Mouse (Mus musculus): ENCODE measurements around the gene Myf5.
A peak's percentile ranks its signal among the peaks of the same experiment; 100 is the strongest.

Gene Myf5

GRCm38 (mm10) chr10:107485870-107486269 is at the start of gene Myf5:
Myf5 (minus strand) TSS chr10:107486134.
- no peak for DNase-seq (ENCODE audit: low spot score in 2 of 2)

- no peak for DNase-seq (ENCODE audit: low spot score in 2 of 2)
Measured at GRCm38 (mm10) chr10:107528758-107529157, 42.8 kb upstream of the Myf5 start.

DNA sequence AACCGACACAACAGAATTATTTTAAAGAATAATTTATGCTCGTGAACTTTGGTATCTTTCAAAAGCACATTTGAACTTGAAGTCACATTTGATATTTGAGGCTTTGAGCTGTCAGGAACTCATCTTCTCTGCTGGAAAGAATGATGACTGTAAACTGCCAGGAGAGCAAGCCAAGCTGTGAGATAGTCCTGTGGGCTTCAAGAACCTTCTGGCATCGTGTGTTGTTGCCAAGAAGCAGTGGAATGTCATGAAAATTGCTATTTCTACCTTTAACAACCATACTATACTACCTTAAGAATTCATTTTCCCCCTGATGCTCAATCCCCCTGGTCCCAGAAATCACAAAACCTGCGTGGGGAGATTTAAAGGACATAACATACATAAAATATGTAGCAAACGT is 33.3 kb upstream of the Myf5 start:
- no peak for DNase-seq (ENCODE audit: low spot score in 2 of 2)

GRCm38 (mm10) chr10:107516641-107517040 is 30.7 kb upstream of the Myf5 start:
- no peak for DNase-seq (ENCODE audit: low spot score in 2 of 2)

- DNase-seq (ENCODE audit: low spot score in 2 of 2) = no peak
Measured at GRCm38 (mm10) chr10:107514735-107515134, 28.8 kb upstream of the Myf5 start.

GRCm38 (mm10) chr10:107506397-107506796 is 20.5 kb upstream of the Myf5 start:
- DNase-seq (ENCODE audit: low spot score in 2 of 2) = no peak

- no peak for DNase-seq (ENCODE audit: low spot score in 2 of 2)
Measured at GRCm38 (mm10) chr10:107503430-107503829, 17.5 kb upstream of the Myf5 start.

DNA sequence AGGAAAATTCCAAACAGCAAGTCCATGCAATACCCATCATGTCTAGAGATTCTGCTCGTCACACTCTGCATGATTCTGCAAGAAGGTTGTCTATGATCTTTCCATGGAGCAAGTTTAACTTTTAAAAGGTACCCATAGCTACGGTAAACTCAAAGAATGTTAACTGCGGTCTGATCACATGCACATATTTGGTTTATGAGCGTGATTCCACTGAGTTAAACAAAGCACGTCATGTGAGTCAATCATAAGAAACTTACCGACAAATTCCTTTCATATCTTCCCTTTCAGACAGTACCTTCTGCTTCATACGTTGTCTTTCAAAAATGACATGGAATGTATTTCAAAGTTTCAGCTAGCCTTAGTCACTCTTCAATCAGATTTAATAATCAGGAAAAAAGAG is 16.3 kb upstream of the Myf5 start:
- DNase-seq (ENCODE audit: low spot score in 2 of 2) = no peak

- peak; percentile 42 to 47 for DNase-seq (ENCODE audit: low spot score in 2 of 2)
Measured at GRCm38 (mm10) chr10:107499656-107500055, 13.7 kb upstream of the Myf5 start.

DNA sequence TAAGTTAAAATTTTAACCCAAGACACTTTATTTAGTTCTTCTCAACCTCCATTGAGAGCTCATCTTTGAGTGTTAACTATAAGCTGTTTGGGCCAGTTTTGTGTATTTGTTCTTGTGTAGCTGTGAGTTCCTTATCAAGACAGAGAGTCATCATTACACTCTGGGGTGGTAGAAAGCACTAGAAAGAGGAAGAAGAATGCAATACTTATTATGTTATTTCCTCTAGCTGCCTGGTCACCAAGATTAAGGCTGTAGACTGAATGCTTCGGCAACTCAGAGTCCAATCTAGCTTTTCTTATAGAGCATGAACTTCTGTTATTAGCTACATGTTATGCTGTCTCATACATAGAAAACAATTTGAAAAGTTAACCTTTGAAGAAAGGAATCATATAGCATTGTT is 10.5 kb upstream of the Myf5 start:
- no peak for DNase-seq (ENCODE audit: low spot score in 2 of 2)

DNA sequence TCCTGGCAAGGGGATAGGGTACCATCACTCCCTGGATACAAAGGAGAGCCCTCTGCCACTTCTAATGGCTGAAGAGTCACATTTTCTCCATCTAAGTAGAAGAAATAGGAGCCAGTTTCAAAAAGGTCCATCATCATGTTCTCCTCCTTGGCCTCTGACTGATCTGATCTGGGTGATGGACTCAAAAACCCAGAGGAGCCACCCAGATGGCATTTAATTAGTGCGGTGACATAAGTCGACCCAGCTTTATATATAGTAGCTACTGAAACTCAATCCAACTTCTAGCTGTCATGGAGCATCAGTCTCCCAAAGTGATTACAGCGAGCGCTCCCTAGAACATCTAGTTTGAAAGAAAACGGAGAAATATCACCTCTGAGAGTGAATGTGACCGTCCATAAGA is 8.6 kb upstream of the Myf5 start, which contains the start of gene Myf6:
TSS of gene Myf6 (minus strand) at position 170 of the 400 bp plus-strand sequence.
- no peak for DNase-seq (ENCODE audit: low spot score in 2 of 2)

GRCm38 (mm10) chr10:107493580-107494474 is 7.9 kb upstream of the Myf5 start:
- no peak for DNase-seq (ENCODE audit: low spot score in 2 of 2)

GRCm38 (mm10) chr10:107492867-107493579 is 7.1 kb upstream of the Myf5 start:
- peak; percentile 20 to 25 for DNase-seq (ENCODE audit: low spot score in 2 of 2)

- no peak for DNase-seq (ENCODE audit: low spot score in 2 of 2)
Measured at GRCm38 (mm10) chr10:107488654-107489315, 2.9 kb upstream of the Myf5 start.

- no peak for DNase-seq (ENCODE audit: low spot score in 2 of 2)
Measured at GRCm38 (mm10) chr10:107486770-107487169, 836 bp upstream of the Myf5 start.

- DNase-seq (ENCODE audit: low spot score in 2 of 2) = no peak
Measured at GRCm38 (mm10) chr10:107484050-107484449, 1.9 kb downstream of the Myf5 start.

DNA sequence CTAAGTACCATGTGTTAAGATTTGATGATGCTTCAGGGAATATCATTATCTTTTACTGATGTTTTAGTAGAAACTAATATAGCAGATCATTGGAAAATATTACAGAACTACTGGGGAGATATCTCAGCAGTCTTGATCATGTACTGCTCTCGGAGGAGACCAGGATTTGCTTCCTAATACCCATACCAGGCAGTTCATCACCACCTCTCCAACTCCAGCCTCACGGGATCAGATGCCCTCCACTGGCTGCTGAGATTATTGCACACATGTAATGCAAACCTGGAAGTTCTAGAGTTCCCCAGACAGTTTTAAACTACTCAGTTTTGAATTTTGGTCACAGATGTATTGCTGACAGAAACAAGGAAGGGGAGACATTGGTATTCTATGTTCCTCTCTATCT is 12.4 kb downstream of the Myf5 start:
- DNase-seq (ENCODE audit: low spot score in 2 of 2) = no peak

GRCm38 (mm10) chr10:107471712-107472111 is 14.2 kb downstream of the Myf5 start:
- no peak for DNase-seq (ENCODE audit: low spot score in 2 of 2)

- no peak for DNase-seq (ENCODE audit: low spot score in 2 of 2)
Measured at GRCm38 (mm10) chr10:107467819-107468218, 18.1 kb downstream of the Myf5 start.

DNA sequence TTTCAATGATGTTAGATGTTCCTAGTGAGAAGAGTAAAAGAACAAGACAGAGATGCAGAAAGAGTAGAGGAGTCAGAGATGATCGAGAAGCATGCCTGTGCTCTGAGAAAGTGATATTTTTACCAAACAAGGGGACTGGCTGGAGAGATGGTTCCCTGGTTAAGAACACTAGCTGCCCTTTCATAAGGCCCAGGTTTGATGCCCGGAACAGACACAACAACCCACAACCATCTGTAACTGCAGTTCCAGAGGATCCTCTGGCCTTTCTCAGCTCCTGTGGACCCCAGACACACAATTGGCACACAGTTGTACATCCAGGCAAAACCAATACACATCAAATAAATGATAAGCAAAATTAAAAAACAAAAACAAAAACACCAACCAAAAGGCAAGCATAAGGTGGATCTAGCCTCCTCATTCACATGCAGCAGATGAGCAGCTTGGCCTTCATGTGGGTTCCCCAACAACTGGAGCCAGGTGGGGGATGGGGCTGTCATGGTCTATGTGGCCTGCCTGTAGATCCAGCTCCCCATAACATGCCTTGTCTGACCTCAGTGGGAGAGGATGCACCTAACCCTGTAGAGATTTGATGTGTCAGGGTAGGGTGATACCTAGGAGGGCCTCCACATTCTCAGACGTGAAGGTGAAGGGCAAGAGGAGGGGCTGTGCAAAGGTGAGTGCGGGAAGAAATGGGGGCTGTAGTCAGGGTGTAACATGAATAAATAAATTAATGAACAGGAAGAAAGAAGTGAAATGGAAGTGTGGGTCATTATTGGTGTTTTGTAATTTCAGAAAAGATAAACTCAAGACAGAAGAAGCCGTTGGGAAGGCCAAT is 36.2 kb downstream of the Myf5 start:
- no peak for DNase-seq (ENCODE audit: low spot score in 2 of 2)

DNA sequence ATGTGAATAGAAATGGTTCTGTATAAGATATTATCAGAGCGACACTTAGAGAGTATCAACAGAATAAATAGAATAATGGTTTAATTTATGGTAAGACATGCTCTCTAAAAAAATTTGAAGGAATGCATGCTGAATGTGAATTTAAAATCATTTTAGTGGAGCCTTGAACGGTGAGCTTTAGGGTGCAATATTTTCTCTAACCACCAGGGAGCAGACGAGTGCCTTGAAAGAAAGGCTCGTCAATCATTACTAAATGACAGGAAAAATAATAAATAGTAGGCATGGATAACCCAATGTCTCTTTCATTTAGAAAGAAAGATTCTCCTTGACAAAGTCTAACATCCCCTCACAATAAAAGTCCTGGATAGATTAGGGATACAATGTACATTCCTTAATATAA is 43.2 kb downstream of the Myf5 start:
- peak; percentile 27 to 53 for DNase-seq (ENCODE audit: low spot score in 2 of 2)
